Comparison of ENCODE assay signal across 8 mouse cellular contexts in genomic region chr1:112416350-112417083, GRCm38 (mm10).
DNase-seq lines count a peak whose midpoint lies in the region; ATAC-seq and TF ChIP-seq lines count a peak whose summit lies in the region.

No protein-coding gene starts in this region.

- peak; percentile 5 for DNase-seq in adrenal gland, postnatal 25 days
- DNase-seq in adrenal gland, adult 18-20 months (ENCODE audit: low spot score in 2 of 2), result no peak
- peak; percentile 48 for DNase-seq in Muller cell, postnatal 12 days (ENCODE audit: inconsistent ontology term)
- DNase-seq in forebrain, embryonic 10.5 days (ENCODE audit: extremely low spot score, low spot score), result peak; percentile 55
- DNase-seq in layer of hippocampus, adult 18-20 months (ENCODE audit: low spot score in 2 of 2), result peak; percentile 23 to 51
- peak; percentile 10 for DNase-seq in liver, postnatal 0 days
- DNase-seq in c-Kit-positive CD71-positive TER-119-positive erythroid progenitor cells, embryonic 14.5 days (ENCODE audit: low spot score), result no peak

- H3K4me1 ChIP-seq in forebrain, embryonic 10.5 days, result peaks cover 8% of the 10 kb centered on the region
- H3K4me1 ChIP-seq in liver, postnatal 0 days (ENCODE audit: insufficient read depth), result no peaks in the 10 kb centered on the region
- 0 out of 2 replicates have a peak, but pooled peaks cover 4% of the 10 kb centered on the region for H3K4me1 ChIP-seq in stomach, embryonic 15.5 days

- TF ChIP-seq CTCF in liver, postnatal 0 days (IDR thresholded peaks at IDR 0.05; ENCODE audit: low read depth), result no peak

- no peak overlapping the region for H3K9ac ChIP-seq in liver, postnatal 0 days (replicated peaks)
- H3K9ac ChIP-seq in stomach, embryonic 15.5 days, result no peak overlapping the region

- H3K4me2 ChIP-seq in liver, postnatal 0 days (ENCODE audit: low read depth, low read length), result no peak overlapping the region
- peak overlapping the region; percentile 68 for H3K4me2 ChIP-seq in stomach, embryonic 15.5 days

- WGBS in forebrain, embryonic 10.5 days, result 2% methylated on average over 37 of the region's 37 CpGs
- WGBS in liver, postnatal 0 days (ENCODE audit: insufficient replicate concordance), result 7% methylated on average over 37 of the region's 37 CpGs
- 4% methylated on average over 37 of the region's 37 CpGs for WGBS in stomach, embryonic 15.5 days

- peak overlapping the region; percentile 44; the same call in 1 of the 2 replicates for H3K27ac ChIP-seq in forebrain, embryonic 10.5 days
- H3K27ac ChIP-seq in liver, postnatal 0 days (ENCODE audit: low read depth), result no peak overlapping the region
- no peak overlapping the region for H3K27ac ChIP-seq in stomach, embryonic 15.5 days

- no peaks in the 10 kb centered on the region for H3K36me3 ChIP-seq in forebrain, embryonic 10.5 days (replicated peaks)
- H3K36me3 ChIP-seq in liver, postnatal 0 days (replicated peaks; ENCODE audit: insufficient read depth, low read length), result no peaks in the 10 kb centered on the region
- H3K36me3 ChIP-seq in stomach, embryonic 15.5 days, result no peaks in the 10 kb centered on the region

- TF ChIP-seq EP300 in liver, postnatal 0 days (IDR thresholded peaks at IDR 0.05; ENCODE audit: low read depth), result no peak

- ATAC-seq in liver, postnatal 0 days, result no peak
- ATAC-seq in stomach, embryonic 15.5 days (ENCODE audit: insufficient read depth, low FRiP score, low read depth), result peak; percentile 56; the same call in 1 of the 2 replicates

- H3K27me3 ChIP-seq in forebrain, embryonic 10.5 days (ENCODE audit: poor library complexity, severe bottlenecking), result peaks cover 25% of the 10 kb centered on the region
- H3K27me3 ChIP-seq in liver, postnatal 0 days (ENCODE audit: insufficient read depth, low read length), result peaks cover 7% of the 10 kb centered on the region; the same call in 1 of the 2 replicates
- H3K27me3 ChIP-seq in stomach, embryonic 15.5 days (replicated peaks), result 0 out of 2 replicates have a peak, but pooled peaks cover 2% of the 10 kb centered on the region

- H3K4me3 ChIP-seq in forebrain, embryonic 10.5 days, result peak overlapping the region; percentile 65
- H3K4me3 ChIP-seq in liver, postnatal 0 days (ENCODE audit: low read depth, low read length), result no peak overlapping the region
- peak overlapping the region; percentile 35 for H3K4me3 ChIP-seq in stomach, embryonic 15.5 days (replicated peaks)

- H3K9me3 ChIP-seq in forebrain, embryonic 10.5 days, result no peaks in the 10 kb centered on the region
- H3K9me3 ChIP-seq in liver, postnatal 0 days (ENCODE audit: low read length), result no peaks in the 10 kb centered on the region
- H3K9me3 ChIP-seq in stomach, embryonic 15.5 days, result no peaks in the 10 kb centered on the region

Comparison
In these comparisons a context has a peak if more than half of its experiments do, and no peak if none do; other contexts are left out.
1. DNase-seq: peak in adrenal gland, postnatal 25 days (single experiment), Muller cell, postnatal 12 days (single experiment), forebrain, embryonic 10.5 days (single experiment), layer of hippocampus, adult 18-20 months (2 of 2) and liver, postnatal 0 days (single experiment); none in adrenal gland, adult 18-20 months (0 of 2) and c-Kit-positive CD71-positive TER-119-positive erythroid progenitor cells, embryonic 14.5 days (single experiment).